Mouse (Mus musculus) gastrocnemius, adult 8-10 months (tissue): ENCODE measurements at regions not wholly inside any gene's neighbourhood (a gene's known extent, or its start where the extent isn't known, plus 50 kb on each side); places are given as distances from the start of the nearest gene placed in this dataset.
"Not testable (repeated sequence)": the region's sequence is repeated elsewhere in the genome, so short reads cannot be mapped to it uniquely, and the experiment has no call there.

ENCODE experiments used
- DNase-seq, 2 experiments: peaks; one replicate each; pipeline ENCODE4 v3.0.0; 2022; ENCODE audit warnings: low spot score in 2 of 2

DNA sequence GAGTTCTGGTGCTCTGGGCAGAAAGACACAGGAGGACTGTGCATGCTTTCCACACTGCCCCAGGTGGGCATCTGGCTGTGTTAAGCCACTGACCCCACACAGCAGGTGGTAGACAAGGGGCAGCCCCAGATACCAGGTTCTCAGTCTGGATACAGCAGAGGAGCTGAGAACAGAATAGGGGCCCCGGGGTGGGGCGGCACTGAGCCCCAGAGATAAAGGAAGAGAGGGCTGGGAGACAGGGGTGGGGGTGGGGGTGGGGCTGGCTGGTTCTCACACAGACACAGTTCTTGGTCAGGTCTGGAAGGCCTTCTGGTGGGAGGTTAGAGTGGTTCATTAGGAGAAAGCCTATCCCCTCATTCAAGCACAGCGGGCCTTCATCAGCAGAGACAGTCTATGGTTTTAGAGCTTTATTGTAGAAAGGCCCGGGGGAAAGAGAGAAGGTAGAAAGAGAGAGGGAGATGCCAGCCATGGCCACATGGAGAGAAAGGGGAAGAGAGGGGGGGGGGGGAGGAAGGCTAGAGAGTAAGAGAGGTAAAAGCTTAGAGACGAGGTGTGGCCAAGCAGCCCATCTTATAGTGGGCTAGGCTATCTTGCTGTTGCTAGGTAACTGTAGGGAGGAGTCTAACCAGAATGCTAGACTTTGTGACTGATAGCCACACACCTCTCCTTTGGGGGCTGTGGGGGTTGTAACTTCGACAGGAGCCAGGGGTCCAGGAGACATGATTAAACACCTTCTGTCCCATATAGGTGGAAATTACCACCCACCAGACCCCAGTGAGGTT lies 1403.1 kb downstream of the Zfp704 start:
- no peak for DNase-seq

DNA sequence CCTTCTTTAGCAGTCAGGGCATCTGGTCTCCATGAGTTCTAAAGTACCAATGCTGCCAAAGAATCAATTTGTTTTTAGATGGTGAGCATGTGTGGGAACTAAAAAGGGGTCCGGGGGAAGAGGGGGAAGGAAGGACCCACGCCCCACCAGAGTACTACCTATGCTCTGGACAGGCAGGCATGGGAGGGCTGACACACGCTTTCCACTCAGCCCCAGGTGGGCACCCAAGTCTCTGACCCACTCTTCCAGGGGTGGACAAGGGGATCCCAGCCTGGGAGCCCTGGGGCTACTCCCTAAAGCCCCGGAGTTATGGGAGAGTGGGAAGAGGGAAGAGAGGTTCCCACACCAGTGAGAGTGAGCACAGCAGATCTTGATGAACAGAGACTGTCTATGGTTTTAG lies 1446.9 kb downstream of the Zfp704 start:
- no peak for DNase-seq

DNA sequence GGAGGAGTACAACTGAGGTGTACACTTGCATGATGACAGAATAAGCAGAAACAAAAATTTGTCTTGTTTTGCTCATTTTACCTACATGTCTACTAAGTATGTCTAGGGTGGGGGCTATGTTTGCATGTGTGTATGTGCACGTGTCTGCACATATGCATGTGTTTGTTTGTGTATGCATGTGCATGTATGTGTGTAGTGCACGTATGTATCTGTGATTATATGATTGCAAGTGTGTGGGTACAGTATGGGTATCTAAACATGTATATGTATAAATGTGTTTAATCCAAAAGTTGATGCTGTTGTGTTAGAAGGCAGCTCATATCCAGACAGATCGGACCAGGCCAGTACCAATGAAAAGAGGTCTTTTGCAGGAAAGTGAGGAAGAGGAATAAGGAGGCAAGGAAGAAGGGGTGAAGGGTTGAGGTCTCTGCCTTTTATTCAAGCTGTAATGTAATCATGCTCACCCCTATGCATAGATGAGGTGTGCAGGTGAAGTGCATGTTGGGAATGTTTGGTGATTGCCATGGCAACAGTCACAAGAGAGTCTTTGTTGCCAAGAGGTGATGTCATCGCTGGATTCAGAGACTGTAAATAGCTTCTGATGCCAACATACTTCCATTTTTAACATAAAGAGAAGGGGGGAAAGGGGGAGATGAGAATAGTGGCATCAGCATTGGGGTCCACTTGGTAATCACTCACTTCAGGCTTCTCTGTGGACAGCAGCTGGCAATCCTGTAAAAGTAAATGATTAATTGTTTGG lies 1447.7 kb downstream of the Zfp704 start:
- DNase-seq = no peak

DNA sequence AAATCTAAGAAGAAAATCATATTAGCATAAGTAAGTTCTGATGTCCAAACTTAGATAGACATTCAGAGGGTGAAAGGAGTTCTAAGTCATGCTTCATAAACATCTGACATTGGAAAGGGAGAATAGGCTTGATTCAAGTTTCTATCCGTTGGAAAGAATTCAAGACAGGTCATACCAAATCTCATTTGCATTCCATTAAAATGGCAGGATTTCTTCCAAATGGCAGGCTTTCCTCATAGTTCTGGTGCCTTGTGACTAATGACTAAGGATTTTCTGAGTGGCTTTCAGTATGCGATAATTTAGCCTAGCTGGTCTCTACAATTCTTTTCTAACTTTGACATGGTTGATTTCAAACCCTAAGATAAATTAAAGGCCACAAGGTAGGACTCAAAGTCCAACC lies 1466.9 kb downstream of the Zfp704 start:
- DNase-seq = no peak

DNA sequence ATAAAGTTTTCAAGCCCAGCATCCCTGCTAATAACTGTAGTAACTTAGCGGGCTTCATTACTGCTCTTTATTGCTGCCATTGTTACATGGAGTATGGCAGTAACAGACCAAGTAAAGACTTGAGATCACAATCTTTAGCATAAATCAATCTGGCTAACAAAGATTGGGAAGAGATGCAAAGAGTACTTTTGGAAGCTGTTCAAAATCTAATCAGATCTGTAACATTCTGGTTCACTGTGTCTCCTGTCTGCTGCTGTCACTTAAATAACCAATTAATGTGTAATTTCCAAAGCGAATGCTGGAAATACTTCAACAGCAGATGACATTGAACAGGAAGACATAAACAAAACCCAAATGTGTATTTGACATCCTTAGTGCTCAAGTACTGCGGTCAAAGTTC lies 1467.7 kb downstream of the Zfp704 start:
- no peak for DNase-seq

DNA sequence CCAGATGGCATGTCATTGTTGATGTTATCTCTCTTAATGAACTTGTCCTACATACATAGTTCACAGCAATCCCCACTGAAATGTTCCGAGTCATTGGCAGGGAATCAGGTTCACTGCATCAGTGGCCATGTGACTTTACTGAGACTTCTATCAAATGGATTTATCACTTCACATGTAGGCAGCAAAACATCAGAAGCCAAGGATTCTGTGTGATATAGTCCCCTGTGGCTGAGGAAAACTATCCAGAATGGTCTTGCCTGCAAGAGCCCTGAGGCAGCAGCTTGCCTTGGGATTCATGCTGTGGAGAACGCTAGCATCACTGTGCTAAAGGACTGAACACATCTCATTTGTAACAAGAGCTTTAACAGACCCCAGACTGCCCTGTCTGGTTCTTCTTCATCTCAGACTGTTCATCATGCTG lies 1468.2 kb downstream of the Zfp704 start:
- no peak for DNase-seq

DNA sequence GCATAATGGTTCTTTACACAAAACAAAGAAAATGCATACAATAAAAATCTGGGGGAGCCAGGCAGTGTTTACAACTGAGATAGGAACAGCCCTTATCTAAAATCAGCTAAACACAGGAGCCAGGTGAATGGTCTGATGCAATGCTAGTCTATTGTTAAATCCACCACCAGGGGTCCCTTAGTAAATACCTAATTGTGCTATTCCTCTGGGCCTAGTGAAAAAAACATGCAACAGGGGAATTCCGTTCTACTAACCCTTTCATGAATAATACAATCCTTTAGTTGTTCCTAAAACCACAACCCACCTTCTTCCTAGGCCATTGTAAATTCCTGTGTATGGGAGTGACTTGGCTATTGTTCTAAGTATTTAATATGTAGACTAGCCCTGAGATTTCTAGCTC lies 1486.2 kb downstream of the Zfp704 start:
- not testable (repeated sequence) for DNase-seq

GRCm38 (mm10) chr3:8123141-8123540 lies 1486.7 kb downstream of the Zfp704 start:
- DNase-seq = no peak

DNA sequence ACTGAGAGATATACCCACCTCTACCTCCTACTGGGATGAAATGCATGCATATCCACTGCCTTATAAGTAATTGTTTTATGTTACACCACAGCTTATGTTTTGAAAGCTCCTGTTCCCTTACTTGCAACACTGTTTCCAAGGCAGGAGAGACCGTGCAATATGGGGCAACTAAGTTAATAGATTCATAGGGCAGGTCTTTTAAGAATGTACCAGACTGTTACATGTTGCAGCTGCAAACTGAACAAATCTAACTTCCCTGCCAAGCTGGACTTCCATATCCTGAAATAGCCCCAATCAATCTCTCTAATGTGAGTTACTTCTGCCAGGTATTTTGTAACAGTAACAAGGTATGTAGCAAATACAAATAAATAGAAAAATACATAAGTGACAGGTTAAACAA lies 1478.0 kb upstream of the 1700008P02Rik start:
- DNase-seq = no peak

DNA sequence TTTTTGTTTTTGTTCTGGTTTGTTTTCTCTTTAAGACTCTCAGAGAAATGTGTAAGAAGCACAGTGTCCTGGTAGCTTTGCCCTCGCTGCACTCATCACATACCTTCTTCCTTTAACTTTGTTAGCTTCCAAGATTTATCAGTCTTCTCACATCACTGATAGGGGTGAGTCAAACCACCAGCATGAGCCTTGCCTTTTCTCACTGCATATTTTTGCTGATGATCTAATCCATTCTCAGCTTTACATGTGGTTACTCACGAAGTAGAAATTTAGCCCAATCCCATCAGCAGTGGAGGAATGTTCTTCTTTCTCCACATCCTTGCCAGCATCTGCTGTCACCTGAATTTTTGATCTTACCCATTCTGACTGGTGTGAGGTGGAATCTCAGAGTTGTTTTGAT lies 1464.5 kb upstream of the 1700008P02Rik start:
- DNase-seq = no peak

DNA sequence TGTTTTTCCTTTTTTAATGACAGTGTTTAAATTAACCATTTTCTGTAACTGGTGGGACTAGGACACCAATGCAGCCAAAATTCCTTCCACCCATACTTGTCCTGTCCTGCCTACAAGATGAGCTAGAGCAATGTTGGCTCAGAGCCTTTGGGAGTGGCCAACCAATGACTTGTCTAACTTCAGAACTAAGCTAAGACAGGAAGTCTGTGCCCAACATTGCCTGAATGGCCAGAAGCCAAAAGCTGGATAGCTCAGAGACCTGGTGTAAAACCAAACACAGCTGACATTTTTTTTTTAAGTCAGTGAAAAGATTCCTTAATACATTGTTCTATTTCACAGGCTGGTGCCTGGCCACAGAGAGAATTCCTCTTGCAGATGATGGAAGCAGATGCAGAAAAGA lies 1433.5 kb upstream of the 1700008P02Rik start:
- DNase-seq = no peak

DNA sequence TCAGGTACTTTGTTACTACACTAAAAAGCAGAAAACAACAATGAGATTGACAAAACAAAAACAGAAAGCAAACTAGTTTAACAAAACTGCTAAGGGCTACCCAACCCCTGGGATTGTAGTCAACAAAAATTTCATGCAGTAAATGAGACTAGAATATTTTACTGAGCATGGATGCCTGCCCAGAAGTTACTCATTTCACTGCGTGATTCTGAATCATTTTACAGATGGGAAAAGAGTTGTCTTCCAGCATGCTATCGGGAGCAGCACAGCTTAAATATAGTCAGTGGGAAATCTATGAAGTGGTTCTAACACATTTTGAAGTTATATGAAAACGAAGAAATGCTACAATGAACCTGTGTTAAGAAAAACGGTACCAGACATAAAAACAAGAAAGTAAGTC lies 1430.9 kb upstream of the 1700008P02Rik start:
- DNase-seq = no peak

DNA sequence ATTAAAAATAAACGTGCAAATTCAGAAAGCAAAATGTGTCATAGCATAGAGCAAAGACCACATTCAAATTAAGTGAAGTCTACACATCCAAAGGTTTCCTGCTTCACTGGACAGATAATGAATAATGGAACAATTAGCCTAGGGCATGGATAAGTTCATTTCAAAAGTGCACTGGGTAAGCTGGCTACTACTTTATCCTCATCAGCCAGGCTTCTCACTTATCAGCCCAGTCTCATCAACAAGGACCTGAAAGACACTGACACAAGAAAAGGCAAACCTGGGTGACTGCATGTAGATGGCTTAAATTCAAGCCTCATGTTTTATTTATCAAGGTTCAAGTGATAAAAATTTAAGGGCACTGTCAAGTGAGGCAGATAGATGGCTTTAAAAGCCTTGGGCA lies 1429.5 kb upstream of the 1700008P02Rik start:
- no peak for DNase-seq

GRCm38 (mm10) chr3:8046348-8046747 lies 1426.1 kb upstream of the 1700008P02Rik start:
- no peak for DNase-seq

DNA sequence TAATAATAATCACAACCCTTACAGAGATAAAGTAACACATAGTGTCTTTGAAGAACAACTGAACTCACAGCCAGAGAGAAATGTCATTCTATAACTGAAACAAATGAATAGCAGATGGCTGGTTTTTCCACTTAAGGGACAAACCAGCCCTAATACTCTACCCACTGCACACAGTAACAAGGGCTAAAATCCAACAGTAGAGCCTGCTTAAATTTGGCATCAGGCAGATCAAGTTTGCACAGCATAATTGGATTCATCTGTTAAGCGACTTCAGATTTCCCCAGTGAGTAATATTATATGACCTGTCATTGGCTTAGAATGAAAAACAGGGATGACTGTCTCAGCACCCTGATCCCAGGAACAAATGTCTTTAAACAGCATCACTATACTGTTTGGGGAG lies 1416.5 kb upstream of the 1700008P02Rik start:
- no peak for DNase-seq

DNA sequence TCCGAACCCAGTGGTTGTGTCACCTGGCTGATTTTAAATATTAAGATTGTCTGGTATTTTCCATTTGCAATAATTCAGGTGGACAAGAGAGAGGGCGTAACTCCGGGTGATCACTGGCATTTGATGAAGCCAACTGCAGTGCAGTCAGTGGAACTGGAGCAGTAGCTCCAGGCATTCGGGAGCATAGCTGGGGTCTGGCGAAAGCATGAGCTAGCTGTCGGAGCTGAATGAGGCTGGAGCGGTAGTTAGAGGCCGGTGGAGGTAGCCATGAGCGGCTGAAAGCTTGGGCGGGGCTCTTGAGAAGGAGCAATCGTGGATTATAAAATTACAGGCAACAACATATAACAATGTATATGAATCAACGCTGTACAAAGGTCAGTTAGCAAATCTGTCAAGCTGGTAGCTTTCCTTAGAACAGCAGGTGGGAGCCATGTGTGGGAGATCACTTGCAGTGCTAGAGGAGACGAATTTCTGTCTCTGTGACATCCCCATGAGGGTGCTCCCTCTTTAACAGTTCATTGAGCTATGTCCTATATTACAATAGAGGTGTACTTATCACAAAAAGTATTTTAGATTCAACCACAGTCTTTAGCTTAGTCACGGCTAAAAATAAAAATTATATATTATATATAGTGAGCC lies 1415.0 kb upstream of the 1700008P02Rik start:
- no peak for DNase-seq

GRCm38 (mm10) chr3:8026325-8027017 lies 1406.2 kb upstream of the 1700008P02Rik start:
- DNase-seq = no peak

- DNase-seq = no peak
These were observed 1402.4 kb upstream of the 1700008P02Rik start for GRCm38 (mm10) chr3:8022654-8023053.

DNA sequence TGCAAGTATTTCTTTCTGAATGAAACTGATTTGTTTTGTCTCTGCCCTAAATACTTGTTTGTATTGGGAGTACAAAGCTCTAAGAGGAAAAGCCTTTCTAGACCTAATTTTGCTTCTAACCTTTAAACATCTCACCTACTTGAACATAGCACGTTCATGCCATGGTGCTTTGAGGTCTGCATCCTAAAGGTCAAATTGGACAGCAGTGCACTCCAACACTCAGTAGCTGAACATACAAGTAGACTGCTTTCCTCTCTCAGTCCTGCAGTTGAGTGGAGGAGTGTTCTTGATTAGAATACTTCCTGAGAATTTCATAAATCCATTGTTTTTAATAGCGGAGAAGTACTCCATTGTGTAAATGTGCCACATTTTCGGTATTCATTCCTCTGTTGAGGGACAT lies 1397.2 kb upstream of the 1700008P02Rik start:
- DNase-seq = no peak

DNA sequence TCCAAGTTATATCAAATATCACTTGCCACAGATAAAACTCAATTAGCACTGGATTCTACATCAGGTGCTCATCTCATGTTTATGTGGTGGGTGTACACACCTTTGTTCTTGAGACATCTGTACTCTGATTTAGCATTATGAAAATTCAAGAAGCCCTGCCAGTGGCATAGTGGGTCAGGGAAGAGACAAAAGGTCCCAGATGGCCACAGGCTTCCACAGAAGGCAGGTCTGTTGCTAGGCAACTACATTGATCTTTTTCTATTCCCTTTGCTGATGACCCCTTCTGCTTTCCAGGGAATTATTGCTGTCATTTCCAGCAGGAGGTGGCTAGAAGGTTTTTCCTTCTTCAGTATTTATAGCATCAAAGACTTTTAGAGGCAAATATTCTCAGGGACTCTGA lies 1396.7 kb upstream of the 1700008P02Rik start:
- no peak for DNase-seq

DNA sequence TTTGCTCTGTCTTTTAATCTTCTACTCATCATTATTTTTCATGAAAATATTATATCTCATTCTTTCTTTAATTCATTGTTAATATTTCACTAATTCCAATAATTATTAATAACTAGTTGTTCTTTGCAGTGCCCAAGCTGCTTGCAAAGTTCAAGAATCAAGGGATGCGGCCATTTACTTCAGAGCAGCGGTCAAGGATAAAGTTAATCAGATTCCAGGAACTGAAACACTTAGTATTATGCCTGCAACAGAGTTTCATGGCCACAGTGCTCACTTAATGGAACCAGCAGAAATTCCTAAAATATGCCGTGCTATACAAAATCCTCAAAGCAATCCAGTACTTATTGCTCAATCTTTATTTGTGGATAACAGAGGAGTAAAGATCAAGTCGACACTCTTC lies 1389.7 kb upstream of the 1700008P02Rik start:
- DNase-seq = no peak
